Mouse (Mus musculus) C2C12 (cell line): ENCODE results near the gene Map6.

Experiments
- CEBPB ChIP-seq: IDR thresholded peaks from one replicate; pipeline ENCODE4 v1.6.1; 2011; ENCODE audit warnings: low read depth, mild to moderate bottlenecking, control low read depth, moderate library complexity
- CTCF ChIP-seq: IDR thresholded peaks from one replicate; pipeline ENCODE4 v1.5.1; 2011; ENCODE audit not compliant: control insufficient read depth, insufficient read depth, insufficient read length
- FOSL1 ChIP-seq: IDR thresholded peaks from one replicate; pipeline ENCODE4 v1.8.0; 2011; ENCODE audit warnings: mild to moderate bottlenecking, low read length; ENCODE audit not compliant: poor library complexity, insufficient read depth, severe bottlenecking
- MAX ChIP-seq: IDR thresholded peaks from one replicate; pipeline ENCODE4 v1.6.1; 2011; ENCODE audit warnings: mild to moderate bottlenecking, control low read depth
- MYOD1 ChIP-seq: IDR thresholded peaks from one replicate; pipeline ENCODE4 v1.6.1; 2011; ENCODE audit warnings: low read depth; ENCODE audit not compliant: control insufficient read depth, insufficient read length
- MYOG ChIP-seq: IDR thresholded peaks from one replicate; pipeline ENCODE4 v1.6.1; 2011; ENCODE audit not compliant: control insufficient read depth, insufficient read length; ENCODE audit errors: extremely low read depth
- USF1 ChIP-seq: IDR thresholded peaks from one replicate; pipeline ENCODE4 v1.6.1; 2011; ENCODE audit warnings: low read depth, mild to moderate bottlenecking, control low read depth, moderate library complexity

- no peak for TF ChIP-seq CEBPB
- no peak for TF ChIP-seq USF1
- TF ChIP-seq CTCF, result no peak
- no peak for TF ChIP-seq FOSL1
- TF ChIP-seq MAX, result no peak
- no peak for TF ChIP-seq MYOD1
- TF ChIP-seq MYOG, result no peak
These were observed 37.0 kb upstream of the Map6 start for GRCm38 (mm10) chr7:99230061-99230747.
